Mouse (Mus musculus) heart, postnatal 14 days (tissue): ENCODE data around the gene Arl3. TPM values are rescaled to one million over a fixed set of nuclear protein-coding genes. Genes with fewer than 3 reads are reported as not detected.
A peak's percentile ranks its signal among the peaks of the same experiment; 100 is the strongest.

Experiments used
- DNase-seq, 2 experiments: peaks; one replicate each; pipeline ENCODE4 v3.0.0; 2021 to 2022
- intact Hi-C: fragments of 180-260 bp; cut with DNase I; formaldehyde crosslinking; loops from one replicate; pipeline ENCODE4 v1.15.1; 2025
- total RNA-seq, 2 experiments: library from RNA; stranded (reverse); gene quantifications; 2 replicates each; pipeline ENCODE4 v1.2.3; 2021

Arl3 gene
- total RNA-seq, 2 experiments from 2014 or later, result 29.7 to 30.0 TPM

DNA sequence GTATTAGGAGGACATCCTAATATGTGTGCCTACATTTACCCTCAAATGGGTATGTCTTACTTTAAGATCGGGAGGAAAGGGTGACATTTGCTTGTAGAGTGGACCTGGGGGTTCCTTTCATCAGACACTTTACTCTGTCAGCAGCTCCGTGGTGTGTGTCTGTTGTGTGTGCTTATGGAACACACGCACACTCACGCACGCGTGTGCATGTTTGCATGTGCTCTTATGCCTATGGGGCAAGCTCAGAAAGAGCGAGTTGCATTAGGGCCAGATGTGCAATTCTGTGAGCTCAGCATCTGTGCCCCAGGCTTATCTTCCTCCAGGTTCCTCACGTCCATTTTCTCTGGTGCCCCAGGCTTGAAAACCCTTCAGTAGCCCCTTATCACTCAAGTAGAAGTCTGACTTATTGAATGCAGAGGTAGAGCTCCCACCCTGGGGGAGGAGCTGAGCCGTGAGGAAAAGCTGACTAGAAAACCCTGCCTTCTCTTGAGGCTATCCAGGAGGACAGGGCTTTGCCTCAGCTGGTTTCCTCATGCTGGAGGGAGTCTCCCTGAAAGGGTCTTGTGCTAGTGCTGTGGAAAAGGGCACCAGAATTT lies 68.1 kb downstream of the Arl3 start:
- no peak for DNase-seq
- intact Hi-C loops, result loop anchor here (2.0 to 5.0 kb wide), 2 partner anchors 18 to 108 kb away; partner anchors contain the start of genes Actr1a and Sufu

GRCm38 (mm10) chr19:46504085-46504552 lies 68.9 kb downstream of the Arl3 start:
- intact Hi-C loops, result loop anchor here (2.0 to 5.0 kb wide), 2 partner anchors 19 to 107 kb away; partner anchors contain the start of genes Actr1a and Sufu
- DNase-seq, result peak; percentile 61 to 62

DNA sequence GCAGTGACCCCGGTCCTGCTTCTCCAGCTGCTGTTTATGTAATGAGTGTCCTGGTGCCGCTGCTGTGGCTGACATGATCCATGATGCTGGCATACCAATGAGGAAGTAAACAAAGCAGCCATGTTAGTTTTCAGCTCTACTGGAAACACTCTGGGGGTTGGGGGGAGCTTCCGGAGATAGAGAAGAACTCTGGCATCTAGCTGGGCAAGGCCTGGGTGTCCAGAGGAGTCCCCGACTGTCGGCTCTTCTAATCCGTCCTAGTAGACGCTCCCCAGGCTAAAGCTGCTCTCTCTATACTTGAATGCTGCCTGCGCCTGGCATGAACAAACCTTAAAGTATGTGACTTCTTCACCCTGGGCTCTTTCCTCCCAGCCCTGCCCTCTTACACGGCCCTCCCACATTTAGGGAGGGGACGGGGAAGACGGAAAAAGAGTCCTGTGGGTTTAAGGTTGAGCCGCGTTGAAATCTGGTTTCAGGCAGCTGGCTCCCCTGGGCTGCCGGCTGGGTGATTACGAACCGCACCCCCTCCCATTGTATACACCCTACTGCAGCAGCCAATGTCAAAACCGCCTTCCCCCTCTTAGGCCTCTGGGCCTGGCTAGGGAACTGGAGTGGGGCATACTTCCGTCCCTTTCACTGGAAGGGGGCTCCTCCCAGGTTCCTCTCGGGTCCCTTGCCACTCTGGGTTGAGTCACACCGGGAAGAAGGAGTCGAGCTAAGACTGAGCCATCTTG lies 69.5 kb downstream of the Arl3 start:
- intact Hi-C loops, result loop anchor here (2.0 to 5.0 kb wide), 3 partner anchors 19 to 106 kb away; partner anchors contain the start of genes Actr1a and Sufu
- peak; percentile 79 for DNase-seq

DNA sequence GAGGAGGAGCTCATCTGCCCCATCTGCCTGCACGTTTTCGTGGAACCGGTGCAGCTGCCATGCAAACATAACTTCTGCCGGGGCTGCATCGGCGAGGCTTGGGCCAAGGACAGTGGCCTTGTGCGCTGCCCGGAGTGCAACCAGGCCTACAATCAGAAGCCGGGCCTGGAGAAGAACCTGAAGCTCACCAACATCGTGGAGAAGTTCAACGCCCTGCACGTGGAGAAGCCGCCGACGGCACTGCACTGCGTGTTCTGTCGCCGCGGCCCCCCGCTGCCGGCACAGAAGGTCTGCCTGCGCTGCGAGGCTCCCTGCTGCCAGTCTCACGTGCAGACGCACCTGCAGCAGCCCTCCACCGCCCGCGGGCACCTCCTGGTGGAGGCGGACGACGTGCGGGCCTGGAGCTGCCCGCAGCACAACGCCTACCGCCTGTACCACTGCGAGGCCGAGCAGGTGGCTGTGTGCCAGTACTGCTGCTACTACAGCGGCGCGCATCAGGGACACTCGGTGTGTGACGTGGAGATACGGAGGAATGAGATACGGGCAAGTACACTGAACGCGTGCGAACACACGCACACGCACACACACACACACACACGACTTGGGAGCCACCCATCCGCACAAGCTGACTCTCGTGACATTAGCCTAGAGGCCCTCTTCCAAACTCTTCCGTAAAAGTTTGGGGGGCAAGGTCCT lies 70.4 kb downstream of the Arl3 start:
- peak; percentile 82 to 86 for DNase-seq
- intact Hi-C loops, result loop anchor here (2.0 to 5.0 kb wide), 2 partner anchors 48 to 105 kb away; partner anchors contain the start of genes Actr1a and Sufu

- DNase-seq, result peak; percentile 84 to 87
Observed at GRCm38 (mm10) chr19:46502069-46502455, 70.9 kb downstream of the Arl3 start.

GRCm38 (mm10) chr19:46501401-46502068 lies 71.5 kb downstream of the Arl3 start, which contains the start of gene Trim8:
TSS of gene Trim8 (plus strand) at chr19:46501702.
- DNase-seq, result peak; percentile 86 to 89
- intact Hi-C loops, result loop anchor here (2.0 to 5.0 kb wide), 2 partner anchors 47 to 104 kb away; partner anchors contain the start of genes Actr1a and Sufu

More at GRCm38 (mm10) chr19:46502069-46502455, 70.9 kb downstream of the Arl3 start:
- intact Hi-C loops, result loop anchor here (2.0 to 5.0 kb wide), 2 partner anchors 47 to 105 kb away; partner anchors contain the start of genes Actr1a and Sufu

- intact Hi-C loops, result loop anchor here (5.0 kb wide), 1 partner anchor 103 kb away; the partner anchor contains the start of genes Actr1a and Sufu
- peak; percentile 71 to 77 for DNase-seq
Observed at GRCm38 (mm10) chr19:46500581-46501341, 72.2 kb downstream of the Arl3 start.

- DNase-seq, result peak; percentile 94 to 96
- intact Hi-C loops, result loop anchor here (2.0 to 5.0 kb wide), 2 partner anchors 15 to 103 kb away; partner anchors contain the start of genes Actr1a and Sufu
Observed at GRCm38 (mm10) chr19:46499836-46500580, 73.0 kb downstream of the Arl3 start.

- intact Hi-C loops, result loop anchor here (2.0 kb wide), 1 partner anchor 15 kb away; no protein-coding TSS in a partner anchor
- DNase-seq, result no peak
Observed at GRCm38 (mm10) chr19:46499539-46499835, 73.5 kb downstream of the Arl3 start.

DNA sequence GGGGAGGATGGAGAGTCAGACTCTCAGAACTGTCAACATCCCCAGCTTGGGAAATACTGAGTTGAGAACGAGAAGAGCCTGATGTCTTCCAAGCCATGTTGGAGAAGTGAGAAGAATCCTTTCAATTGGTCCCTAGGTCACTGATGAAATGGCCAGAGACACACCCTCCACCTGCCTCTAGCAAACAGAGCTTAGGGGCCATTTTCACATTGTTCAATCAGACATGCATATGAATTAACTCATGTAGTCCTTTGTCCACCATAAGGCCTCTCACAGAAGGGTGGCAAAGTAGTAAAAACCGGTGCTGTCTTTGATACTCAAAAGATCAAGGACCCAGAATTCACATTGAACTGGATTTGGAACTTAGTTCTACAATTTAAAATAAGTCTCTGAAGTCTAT lies 75.8 kb downstream of the Arl3 start:
- no peak for DNase-seq
- intact Hi-C loops, result no loop called here

GRCm38 (mm10) chr19:46495136-46495535 lies 77.9 kb downstream of the Arl3 start:
- no peak for DNase-seq
- intact Hi-C loops, result no loop called here

DNA sequence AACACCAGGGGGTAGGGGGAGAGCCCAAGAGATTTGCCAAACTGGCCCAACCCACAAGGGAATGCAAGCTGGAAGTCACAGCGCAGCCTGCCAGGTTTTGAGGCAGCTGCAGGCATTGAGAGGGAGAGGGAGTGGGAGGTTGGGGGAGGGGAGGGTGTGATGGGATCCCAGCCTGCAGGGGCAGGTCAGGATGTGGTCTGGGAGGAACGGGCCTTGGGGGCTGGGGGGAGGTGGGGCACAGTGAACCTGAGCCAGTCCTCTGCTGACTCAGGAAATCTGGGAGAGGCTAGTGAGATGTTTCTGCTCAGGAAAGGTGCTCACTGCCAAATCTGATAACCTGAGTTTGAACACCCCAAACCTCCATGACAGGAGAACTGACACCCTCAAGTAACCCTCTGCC lies 82.4 kb downstream of the Arl3 start:
- intact Hi-C loops, result no loop called here
- DNase-seq, result peak; percentile 56 to 61

- no peak for DNase-seq
- intact Hi-C loops, result loop anchor here (5.0 kb wide), 1 partner anchor 37 kb away; no protein-coding TSS in a partner anchor
Observed at GRCm38 (mm10) chr19:46489448-46489847, 83.5 kb downstream of the Arl3 start.

GRCm38 (mm10) chr19:46486709-46487108 lies 86.3 kb downstream of the Arl3 start:
- DNase-seq, result no peak
- intact Hi-C loops, result loop anchor here (5.0 kb wide), 1 partner anchor 34 kb away; no protein-coding TSS in a partner anchor

DNA sequence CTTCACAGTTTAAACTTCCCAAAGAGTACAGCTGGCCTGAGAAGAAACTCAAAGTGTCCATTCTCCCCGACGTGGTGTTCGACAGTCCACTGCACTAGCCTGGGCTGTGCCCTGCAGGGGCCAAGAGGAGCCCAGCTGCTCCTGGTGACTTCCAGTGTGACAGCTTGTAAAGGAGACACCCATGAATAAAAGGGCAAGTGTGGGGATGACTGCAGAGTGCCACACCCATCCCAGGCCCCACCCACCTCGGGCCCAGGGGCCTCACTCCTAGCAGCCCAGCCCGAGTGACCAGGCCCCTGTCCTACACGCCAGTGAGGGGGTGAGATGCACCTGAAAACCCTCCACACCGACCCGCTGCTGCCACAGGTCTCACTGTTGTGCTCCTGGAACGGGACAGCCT lies 87.2 kb downstream of the Arl3 start:
- intact Hi-C loops, result loop anchor here (2.0 to 5.0 kb wide), 2 partner anchors 13 to 34 kb away; no protein-coding TSS in a partner anchor
- no peak for DNase-seq

- peak; percentile 83 to 91 for DNase-seq
- intact Hi-C loops, result loop anchor here (2.0 kb wide), 1 partner anchor 14 kb away; no protein-coding TSS in a partner anchor
Observed at GRCm38 (mm10) chr19:46484518-46484917, 88.5 kb downstream of the Arl3 start.

GRCm38 (mm10) chr19:46483701-46484328 lies 89.2 kb downstream of the Arl3 start:
- peak; percentile 52 to 58 for DNase-seq
- intact Hi-C loops, result loop anchor here (2.0 kb wide), 1 partner anchor 15 kb away; no protein-coding TSS in a partner anchor
